Mouse (Mus musculus) hindlimb bud, embryonic 11.5 days (tissue): ENCODE measurements around the gene Cmip.
A peak's percentile ranks its signal among the peaks of the same experiment; 100 is the strongest.

Experiments used
- DNase-seq: peaks from one replicate; pipeline ENCODE4 v3.0.0-alpha.2; 2012; ENCODE audit warnings: low read depth, low spot score; ENCODE audit errors: extremely low spot score

Cmip gene

DNA sequence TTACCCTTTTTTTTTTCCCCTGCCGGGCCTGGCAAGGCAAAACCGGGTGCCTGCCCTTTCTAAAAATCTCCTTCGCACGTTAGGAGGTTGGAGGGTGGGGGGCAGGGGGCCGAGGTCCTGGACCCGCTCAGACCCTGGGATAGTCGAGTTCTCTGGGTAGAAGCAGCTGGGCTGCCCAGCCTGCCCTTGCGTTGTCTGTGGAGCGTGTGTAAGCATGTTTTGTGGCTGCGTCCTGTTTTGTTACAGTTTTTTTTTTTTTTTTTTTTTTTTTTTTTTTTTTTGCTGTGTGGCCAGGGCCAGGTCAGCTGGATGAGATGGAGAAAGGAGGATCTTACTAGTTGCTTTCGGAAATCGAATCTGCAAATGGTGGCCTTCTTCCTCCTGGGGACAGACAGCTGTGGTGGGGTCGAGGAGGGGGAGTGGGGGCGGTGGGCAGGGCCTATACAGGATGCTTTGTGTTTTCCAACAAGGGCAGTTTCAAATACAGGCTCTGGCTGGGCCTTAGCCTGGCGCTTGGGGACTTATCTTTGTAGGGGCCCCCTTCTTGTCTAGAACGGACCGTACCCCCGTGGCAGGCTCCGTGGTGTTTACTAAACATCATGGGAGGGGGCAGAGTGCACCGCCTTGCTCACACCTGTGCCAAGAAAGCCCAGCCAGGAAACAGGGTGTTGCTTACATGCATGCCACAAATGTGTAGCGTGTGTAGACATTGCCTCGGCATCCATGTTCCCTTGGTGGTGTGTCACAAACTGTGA, 1.1 kb downstream of the Cmip start:
- DNase-seq, result no peak

GRCm38 (mm10) chr8:117258576-117259040, 1.7 kb downstream of the Cmip start:
- no peak for DNase-seq

DNA sequence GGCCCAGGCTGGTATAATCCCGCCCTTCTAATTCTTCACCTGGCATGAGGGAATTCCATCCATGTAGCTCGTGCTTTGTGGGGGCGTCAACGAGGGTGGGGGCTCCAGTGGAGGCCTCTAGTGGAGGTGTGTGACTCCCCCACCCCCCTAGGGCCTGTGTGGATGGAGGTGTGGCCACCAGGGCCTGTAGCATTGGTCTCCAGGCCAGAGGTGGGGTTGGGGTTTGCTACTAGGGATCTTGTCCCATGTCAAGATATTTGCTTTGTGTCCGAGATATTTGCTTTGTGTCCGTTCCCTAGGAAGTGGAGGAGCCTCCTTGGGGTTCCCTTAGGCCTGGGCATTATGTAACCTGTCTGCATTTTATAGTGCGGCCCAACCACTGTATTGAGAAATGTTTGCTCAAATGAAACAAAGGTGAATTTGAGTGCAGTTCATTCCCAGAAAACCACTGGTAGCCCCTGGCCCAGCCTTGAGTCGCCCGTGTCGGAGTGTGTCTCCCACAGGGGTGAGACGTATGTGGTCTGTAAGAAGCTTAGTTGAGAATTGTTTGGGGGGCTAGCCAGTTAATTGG, 2.7 kb downstream of the Cmip start:
- no peak for DNase-seq

DNA sequence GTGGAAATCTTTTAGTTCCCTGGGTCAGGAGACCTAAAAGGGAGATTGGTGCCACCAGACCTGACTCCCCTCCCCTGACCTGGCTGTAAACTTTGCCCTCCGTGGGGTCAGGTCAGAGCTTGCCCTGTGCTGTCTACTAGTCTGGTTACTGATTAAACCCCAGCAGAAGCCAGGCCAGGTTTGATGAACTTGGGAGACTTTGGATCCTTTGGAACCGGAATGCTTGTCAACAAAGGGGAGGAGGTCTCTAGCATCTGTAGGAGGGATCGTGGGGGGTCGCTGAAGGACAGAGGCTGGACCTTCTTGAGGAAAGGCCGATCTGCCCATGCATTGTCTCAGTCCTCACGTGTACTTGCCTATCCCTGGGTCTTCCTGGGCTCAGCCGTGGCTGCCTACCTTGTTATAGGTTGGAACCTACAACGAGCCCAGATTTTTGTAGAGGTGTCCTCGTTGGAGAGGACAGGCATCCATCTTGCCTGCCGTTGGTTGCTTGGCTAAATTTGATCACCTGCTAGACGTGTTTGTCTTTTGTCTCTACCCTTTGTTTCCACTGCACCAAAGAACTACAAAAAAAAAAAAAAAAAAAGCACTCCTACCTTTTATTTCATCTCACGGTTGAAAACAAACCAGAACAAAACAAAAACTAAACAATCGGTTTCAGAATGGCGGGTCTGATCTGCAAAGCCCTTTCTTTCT, 3.5 kb downstream of the Cmip start:
- no peak for DNase-seq

DNA sequence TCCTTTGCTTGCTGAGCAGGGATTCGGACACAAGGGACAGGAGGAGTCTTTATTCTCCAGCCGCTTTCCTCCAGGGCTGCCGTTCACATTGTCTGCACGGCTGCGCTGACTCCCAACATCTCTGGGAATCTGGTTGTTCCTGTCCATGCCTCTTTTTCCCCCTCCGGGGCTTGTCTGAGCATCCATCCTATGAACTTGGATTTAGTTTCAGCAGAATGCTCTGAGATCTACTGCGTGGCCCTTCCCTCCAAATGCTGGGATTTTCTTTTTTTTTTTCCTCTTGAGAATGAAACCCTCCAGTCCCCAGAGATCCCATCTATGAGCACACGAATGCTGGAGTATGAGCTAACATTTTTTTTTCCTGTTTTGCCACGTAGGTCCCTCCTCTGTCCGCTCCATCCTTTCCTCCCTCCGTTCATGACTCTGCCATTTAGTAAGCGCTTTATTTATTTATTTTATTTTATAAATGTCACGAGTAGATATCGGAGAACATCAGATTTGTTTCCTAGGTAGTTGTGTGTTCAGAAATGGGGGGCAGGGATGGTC, 4.1 kb downstream of the Cmip start:
- no peak for DNase-seq

DNA sequence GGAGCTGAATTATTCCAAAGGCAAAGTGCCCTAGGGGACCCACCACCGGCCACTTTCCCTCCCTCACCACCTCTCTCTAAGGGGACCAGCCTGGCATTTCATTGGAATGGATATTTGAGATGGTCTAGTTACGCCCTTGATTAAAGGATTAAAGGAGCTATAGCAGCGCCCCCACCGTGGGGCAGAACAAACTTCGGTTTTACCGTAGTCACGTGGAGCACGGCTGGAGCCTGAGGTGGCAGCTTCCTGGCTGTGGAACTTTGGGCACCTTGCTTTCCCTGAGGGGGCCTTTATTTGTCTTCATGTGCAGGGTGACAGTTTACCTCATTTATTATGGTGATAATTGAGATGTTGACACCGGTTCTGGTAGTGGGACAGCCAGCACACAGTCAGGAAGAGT, 4.8 kb downstream of the Cmip start:
- no peak for DNase-seq

GRCm38 (mm10) chr8:117262685-117263084, 5.8 kb downstream of the Cmip start:
- DNase-seq, result no peak

DNA sequence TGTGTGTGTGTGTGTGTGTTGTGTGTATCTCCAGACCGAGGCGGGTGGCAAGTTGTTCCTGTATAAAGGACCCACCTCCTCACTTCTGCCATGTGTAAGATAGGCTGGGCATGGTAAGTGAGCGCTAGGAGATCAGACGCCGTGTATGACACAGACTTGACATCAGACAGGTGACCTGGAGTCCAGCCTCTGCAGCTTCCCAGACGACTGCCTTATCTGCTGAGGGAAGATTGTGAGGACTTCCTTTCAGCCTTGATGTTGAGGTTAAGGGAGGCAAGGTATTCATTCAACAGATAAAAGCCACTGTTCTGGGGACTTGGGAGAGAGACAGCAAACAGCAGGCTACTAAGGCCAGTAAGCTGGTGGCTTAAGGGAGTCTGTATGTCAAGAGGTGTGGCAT, 6.6 kb downstream of the Cmip start:
- no peak for DNase-seq

GRCm38 (mm10) chr8:117265079-117265478, 8.2 kb downstream of the Cmip start:
- no peak for DNase-seq

DNA sequence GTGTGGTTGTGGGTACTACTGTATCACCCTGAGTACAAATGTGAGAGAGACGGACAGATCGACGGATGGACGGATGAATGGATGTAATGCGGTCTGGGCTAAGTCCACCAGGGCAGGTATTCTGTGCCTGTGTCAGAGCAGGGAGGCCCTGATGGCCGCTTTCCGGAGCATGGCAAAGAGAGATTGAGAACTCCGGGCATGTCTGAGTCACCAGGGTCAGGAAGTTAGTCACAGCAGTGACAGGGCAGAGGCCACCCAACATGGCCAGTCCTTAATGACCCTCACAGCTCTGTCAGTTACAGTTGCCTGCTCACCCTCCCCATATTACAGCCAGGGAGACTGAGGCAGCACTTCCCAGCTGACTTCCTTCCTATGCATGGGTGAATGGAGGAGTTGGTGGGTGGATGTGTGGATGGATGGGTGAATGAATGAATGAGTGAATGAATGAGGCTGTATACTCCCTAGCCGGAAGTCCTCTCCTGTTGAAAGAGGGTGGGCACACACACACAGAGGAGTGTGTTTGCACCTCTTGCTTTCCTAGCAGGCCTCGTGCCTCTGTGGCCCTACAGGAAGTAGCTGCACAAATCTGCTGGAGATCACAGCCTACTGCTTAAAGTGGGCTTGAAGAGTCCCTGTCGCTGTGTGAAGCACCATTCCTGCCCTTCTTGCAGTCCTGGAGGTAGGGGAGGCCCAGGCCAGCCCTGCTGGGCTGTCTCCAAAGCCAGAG, 10.7 kb downstream of the Cmip start:
- DNase-seq, result no peak

GRCm38 (mm10) chr8:117278234-117278633, 21.4 kb downstream of the Cmip start:
- no peak for DNase-seq

DNA sequence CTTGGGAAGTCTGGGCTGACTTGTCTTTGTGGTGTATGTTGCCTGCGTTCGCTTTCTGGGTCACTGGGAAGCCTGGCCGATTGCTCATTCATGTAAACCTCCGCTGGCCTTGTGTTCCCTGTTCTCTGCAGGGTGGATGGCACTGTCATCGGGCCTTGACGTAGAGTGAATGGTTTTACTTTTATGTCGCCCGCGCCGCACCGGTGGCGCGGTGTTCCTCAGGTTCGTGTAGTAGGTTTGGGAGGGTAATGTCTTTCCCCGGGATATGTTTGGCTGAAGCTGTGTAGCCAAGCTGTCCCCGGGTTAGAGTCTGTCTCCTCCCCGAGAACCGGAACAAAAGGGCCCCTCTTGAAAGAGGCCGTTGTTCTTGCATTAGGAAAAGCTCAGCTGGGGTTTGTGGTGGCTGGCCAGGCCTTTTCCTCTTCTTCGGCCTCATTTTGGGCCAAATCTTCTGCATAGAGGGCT, 21.8 kb downstream of the Cmip start:
- no peak for DNase-seq

DNA sequence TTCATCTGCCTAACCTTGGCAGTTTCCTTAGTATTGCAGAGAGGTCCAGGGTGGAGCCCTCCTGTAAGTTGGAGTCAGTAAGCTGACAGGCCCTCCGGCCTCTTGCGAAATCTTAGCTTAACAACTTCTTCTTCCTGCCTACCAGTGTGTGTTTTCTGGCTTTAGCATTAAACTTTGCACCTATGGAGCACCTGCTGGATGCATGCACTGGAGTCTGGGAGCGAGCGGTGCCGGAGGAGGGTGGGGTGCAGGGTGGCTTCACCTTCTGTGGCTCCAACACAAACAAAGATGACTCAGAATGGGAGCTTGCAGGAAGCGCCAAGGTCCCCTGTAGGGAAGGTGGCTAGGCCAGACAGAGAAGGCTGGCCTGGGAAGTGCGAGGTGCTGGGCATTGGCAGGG, 23.6 kb downstream of the Cmip start:
- no peak for DNase-seq

DNA sequence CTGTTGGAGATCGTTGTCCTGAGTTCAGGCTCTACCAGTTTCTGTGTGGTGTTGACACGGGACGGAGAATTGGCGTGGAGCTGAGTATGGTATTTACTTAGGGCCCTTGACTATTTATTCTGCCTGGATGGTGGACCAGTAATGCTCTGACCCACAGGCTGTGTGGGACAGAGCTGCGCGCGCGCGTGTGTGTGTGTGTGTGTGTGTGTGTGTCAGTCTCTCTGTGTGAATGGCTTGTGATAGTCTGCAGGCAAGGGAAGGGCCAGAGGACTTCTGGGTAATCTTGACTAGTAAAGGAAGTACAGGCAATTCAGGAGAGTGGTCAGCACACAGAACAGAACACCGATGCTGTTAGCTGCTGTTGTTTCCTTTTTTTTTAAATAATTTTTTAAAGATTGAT, 24.8 kb downstream of the Cmip start:
- no peak for DNase-seq

- no peak for DNase-seq
Measured at GRCm38 (mm10) chr8:117282141-117282950, 25.5 kb downstream of the Cmip start.

GRCm38 (mm10) chr8:117284768-117285484, 28.1 kb downstream of the Cmip start:
- no peak for DNase-seq

GRCm38 (mm10) chr8:117287966-117288365, 31.1 kb downstream of the Cmip start:
- DNase-seq, result no peak

DNA sequence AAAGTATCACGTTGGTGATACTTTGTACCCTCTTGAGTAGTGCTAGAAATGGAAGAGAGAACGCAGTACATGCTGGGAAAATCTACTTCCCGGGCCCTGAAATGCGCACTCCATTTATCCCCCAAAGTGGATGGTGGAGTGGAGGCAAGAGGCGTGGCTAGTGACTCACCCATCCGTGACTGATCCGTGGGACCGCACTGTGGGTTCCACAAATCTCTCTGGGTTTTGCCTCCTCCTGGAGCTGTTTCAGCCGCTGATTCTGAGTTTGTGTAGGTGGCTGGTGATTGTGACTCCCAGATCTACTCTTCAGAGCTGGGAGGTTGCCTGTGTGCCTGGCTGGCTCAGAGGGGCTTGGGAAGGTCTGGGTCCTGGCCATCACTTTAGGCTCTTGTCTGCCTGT, 32.2 kb downstream of the Cmip start:
- DNase-seq, result no peak

DNA sequence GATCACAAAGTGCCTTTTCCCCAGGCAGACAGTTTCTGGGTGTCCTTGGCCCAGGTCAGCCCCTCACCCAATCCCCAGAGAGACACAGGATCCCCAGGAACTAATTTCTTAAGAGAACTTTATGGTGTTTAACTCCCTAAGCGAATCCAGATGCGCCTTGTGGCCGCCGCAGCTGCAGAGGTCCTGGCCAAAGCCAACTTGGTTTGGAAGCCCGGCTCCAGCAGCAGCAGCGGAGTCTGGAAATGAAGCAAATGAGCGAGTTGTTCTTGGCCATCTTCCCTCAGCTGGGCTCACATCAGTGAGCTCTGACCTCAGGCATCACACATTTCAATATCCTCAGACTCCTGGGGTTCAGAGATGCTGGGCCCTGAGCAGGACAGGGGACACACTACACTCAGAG, 33.6 kb downstream of the Cmip start:
- peak; percentile 28 for DNase-seq

DNA sequence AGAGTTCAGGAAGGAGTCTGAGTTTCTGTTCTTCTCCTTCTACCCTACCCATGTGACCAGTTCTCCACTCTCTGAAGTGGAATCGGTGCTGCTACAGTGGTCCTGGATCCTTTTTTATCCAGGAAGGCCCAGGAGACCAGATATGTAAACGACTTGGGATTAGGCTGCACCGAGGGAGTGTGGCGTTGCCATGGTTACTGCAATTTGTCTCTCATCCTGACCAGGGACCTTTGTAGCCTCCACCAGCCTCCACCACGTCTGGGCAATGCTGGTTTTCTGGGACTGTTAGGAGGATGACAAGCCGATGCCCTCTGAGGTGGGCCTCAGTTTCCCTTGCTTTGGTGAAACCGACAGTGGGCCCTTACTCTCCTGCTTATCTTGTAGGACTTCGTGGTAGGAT, 35.4 kb downstream of the Cmip start:
- DNase-seq, result no peak
